Mouse (Mus musculus): Measurements from ENCODE around the gene Fam234b. TPM values are rescaled to one million over a fixed set of nuclear protein-coding genes. Genes with fewer than 3 reads are reported as not detected.

Gene Fam234b
- polyA plus RNA-seq (2017; shearing (Covaris generic)) = 10 to 100 TPM; 23.6 to 23.8 TPM

GRCm38 (mm10) chr6:135197921-135198532 lies at the start of gene Fam234b, which contains the start of gene Hebp1:
Fam234b (plus strand) TSS chr6:135197977.
Hebp1 (minus strand) TSS chr6:135198022.
- peak; percentile 81 for ATAC-seq

DNA sequence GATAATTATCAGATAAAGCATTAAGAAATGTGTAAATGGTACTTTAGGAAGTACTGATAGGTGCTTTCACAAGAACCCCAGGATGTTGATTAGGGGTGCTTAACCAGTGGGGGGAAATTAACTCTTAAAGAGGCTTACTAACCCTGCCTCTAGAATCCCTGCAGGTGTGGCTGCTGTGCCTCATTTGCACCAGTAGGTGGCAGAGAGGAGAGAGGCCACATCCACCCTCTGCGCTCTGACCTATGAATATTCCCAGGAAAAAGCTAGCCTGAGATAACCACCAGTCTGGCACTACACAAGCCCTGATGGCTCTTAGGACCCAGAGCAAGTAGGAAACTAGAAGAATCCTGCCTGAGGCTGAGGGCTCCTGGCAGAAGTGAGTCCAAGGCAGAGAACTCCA lies 49.3 kb upstream of the Fam234b start:
- no peak for ATAC-seq

- no peak for ATAC-seq
These were observed 48.6 kb upstream of the Fam234b start for GRCm38 (mm10) chr6:135149175-135149574.

DNA sequence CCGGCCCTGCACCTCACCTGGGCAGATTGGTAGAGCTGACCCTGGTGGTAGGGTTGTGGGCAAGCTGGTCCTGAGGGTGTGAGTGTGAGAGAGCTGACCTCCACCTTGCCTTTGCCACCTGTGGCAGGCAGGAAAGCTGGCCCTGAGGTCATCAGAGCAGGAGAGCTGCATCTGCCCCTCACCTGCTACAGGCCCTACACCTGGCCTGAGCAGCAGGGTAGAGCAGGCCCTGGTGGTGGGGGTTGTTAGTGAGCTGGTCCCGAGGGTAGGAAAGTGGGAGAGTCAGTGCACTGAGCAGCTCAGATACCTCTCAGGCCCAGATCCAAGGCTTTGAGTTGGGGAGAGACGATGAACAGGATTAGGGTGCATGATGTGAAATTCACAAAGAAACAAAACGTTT lies 48.1 kb upstream of the Fam234b start:
- ATAC-seq = no peak

GRCm38 (mm10) chr6:135150311-135150710 lies 47.5 kb upstream of the Fam234b start:
- no peak for ATAC-seq

- no peak for ATAC-seq
These were observed 44.1 kb upstream of the Fam234b start for GRCm38 (mm10) chr6:135153719-135154118.

DNA sequence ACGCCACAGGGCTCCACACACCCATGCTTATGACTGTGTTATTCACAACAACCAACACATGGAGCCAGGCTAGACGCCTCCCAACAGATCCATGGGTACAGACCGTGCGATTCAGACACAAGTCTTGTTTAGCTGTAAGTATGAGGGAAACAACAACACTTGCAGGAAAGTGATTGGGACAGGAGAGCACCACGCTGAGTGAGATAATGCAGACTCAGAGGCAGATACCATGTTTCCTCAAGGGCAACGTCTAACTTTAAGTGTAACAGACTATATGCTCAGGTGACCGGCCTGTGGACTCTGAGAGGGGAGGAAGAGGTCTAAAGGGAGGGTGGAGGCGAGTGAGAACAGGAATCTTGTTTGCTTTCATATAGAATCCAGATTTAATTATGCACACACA lies 41.2 kb upstream of the Fam234b start:
- no peak for ATAC-seq

GRCm38 (mm10) chr6:135157496-135157895 lies 40.3 kb upstream of the Fam234b start:
- ATAC-seq = no peak

DNA sequence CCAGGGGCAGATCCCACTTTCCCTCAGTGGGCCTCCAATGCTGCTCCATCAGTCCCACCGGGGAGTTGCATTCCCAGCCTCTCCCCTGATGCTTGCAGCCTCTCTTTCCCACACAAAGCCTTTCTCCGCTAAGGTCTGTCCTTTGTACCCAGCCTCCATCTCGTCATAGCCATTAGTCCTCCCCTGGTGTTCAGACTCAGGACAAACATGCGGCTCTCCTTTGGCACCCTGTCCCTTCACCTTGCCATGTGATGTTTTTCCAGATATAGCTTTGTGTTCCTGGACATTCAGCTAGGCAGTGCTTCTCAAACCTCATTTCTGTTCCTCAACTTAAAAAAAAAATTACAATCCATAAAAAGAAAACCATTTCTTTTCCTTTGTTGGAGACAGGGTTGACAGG lies 39.3 kb upstream of the Fam234b start:
- no peak for ATAC-seq

DNA sequence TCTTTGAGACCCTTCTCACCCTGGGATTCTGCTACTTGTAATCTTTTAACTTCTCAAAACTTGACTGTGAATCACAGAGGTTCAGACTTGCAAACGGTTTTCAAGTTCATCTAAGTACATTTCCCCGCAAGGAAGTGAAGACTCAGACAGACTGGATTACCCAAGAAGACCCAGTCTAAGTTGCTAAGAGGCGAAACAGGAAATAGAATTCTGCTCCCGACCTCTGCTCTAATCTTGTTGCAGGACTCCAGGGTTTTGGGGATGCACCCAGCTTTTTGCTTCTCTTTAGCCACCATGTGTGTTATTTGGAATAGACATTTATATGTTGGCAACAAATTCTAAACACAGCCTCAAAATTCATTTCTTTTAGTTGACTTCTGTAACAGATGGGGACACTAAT lies 36.4 kb upstream of the Fam234b start:
- ATAC-seq = no peak

DNA sequence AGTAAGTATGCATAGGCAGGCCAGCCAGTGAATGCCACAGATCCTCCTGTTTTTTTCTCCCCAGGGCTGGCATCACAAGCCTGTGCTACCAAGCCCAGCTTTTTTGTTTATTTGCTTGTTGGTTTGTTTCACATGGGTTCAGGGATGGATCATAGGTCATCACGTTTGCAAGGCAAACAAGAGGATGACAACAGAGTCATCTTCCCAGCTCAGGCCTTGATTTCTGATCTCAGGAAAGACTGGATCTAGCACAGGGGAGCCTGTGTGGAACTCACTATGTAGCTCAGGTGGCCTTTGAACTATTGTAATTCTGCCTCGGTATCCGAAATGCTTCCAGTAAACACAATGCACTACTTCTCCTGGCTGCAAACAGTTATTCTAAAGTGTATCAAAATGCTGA lies 35.5 kb upstream of the Fam234b start:
- no peak for ATAC-seq

DNA sequence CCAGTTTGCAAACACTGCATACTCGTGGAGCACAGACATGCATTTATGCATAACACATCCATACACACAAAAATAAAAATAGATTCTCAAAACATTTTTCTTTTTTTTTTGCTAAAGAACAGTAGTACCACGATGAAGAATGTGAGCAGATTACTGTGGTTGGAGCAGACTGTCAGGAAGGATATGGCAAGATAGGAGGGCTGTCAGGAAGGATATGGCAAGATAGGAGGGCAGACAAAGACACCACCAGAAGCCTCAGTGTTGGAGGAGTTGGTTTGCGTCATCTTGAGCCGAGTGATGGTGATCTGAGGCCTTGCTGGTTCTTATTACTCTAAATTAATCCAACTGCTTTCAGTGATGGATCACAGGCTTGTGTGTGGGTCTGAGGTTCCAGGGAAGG lies 34.9 kb upstream of the Fam234b start:
- ATAC-seq = no peak

- ATAC-seq = no peak
These were observed 32.6 kb upstream of the Fam234b start for GRCm38 (mm10) chr6:135165191-135165590.

- ATAC-seq = no peak
These were observed 32.1 kb upstream of the Fam234b start for GRCm38 (mm10) chr6:135165706-135166105.

DNA sequence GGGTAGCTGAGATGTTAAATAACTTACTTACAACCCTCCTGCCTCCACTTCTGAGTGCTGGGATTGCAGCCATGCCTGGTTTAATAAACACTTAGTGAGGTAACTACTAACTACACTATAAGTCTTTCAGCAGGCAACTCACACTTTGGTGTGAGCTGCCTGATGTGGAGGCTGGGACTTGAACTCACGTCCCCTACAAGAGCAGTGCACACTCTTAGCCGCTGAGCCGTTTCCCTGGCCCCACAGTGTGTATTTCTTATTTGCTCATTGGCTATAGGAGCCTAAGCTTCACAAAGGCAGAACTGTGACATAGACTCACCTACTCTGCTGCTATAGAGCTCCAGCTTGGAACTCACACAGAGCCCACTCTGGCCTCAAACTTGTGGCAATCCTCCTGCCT lies 31.5 kb upstream of the Fam234b start:
- ATAC-seq = no peak

DNA sequence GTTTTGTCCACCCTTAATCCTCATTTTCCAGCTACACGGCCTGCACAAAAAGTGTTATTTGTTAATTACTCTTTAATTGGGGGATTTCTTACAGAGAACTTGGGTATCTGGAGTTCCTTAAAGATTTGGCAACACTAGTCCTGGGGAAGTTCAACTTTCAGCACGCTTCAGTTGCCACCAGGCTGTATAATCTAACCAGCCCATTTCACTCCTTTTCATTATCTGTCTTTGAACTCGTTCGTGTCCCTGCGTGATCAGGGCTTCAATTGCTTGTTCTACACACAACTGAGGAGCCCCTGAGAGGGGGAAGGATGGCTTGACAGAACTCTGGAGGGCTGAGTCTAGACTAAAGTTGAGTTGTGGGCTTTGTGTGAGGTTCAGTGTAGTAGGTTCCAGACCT lies 31.1 kb upstream of the Fam234b start:
- no peak for ATAC-seq

GRCm38 (mm10) chr6:135167380-135168311 lies 30.1 kb upstream of the Fam234b start:
- ATAC-seq = no peak

DNA sequence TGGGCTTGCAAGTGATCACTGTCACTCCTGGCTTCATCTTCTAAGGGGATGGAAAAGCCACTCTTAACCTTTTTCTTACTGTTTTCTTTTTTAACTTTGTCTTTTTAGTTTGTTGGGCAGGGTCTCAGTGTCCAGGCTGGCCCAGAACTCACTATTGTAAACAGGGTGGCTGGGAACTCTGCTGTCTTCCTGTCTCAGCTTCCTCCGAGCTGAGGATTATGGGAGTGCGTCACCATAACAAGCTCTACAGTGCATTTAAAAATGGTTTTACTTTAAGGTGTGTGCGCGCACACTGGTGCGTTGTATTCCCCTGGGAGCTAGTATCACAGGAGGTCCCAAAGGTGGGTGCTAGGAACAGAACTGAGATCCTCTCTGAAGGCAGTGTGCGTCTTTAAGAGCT lies 29.3 kb upstream of the Fam234b start:
- no peak for ATAC-seq

GRCm38 (mm10) chr6:135169246-135169645 lies 28.5 kb upstream of the Fam234b start:
- no peak for ATAC-seq

DNA sequence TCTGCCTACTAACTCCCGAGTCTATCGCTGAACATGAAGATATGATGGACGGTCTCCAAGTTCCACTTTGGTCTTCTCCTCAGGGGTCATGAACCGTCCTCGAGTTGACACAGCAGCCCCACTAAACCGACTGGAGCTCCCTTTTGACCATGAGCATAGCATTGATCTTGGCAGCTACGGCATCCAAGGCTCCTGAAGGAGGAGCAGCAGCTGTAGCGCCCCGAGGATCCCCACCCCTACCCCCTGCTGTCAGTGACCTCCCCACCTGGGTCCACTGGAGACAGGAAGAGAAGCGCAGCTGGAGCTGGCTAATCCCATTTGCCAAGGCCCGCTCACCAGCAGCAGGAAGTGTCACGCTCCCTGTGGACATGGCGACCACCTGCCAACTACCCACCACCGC lies 26.0 kb upstream of the Fam234b start:
- ATAC-seq = no peak

- ATAC-seq = no peak
These were observed 22.8 kb upstream of the Fam234b start for GRCm38 (mm10) chr6:135175014-135175413.

GRCm38 (mm10) chr6:135177271-135177670 lies 20.5 kb upstream of the Fam234b start:
- ATAC-seq = no peak

DNA sequence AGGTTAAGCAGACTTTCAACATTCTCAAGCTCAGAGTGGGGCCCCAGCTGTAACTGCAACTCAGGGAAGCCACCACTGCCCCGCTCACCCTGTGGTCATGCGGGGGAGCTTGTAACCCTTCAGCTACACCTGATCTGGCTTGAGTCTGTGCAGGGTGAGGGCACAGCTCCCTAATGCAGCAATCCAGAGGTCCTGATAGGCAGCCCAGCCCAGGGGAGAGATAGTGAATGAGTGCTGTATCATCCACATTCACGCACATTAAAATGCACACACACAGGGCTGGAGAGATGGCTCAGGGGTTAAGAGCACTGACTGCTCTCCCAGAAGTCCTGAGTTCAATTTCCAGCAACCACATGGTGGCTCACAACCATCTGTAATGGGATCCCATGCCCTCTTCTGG lies 19.2 kb upstream of the Fam234b start:
- ATAC-seq = no peak

- no peak for ATAC-seq
These were observed 14.9 kb upstream of the Fam234b start for GRCm38 (mm10) chr6:135182925-135183324.
